In the genomic region with DNA sequence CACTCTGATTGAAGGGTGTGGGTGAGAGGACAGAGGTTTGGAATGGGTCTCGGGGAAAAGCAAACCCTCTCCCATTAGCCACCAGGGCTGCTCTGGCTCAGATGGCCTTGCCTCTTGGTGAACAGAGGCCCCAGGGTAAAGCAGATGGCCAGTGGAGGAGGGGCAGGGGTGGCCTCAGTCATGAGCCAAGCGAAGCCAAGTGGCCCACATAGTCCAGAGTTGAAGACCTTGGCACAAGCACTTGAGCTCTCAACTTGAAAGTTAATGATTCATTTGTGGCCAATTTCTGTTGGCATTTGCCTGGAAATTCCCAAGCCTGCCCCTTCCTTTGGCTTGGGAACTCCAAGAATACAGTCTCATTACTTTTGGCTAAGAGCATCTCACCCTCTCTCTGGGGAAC, we compare ENCODE assay signal across 8 mouse cellular contexts. TPM values are rescaled to one million over a fixed set of nuclear protein-coding genes. Genes with fewer than 3 reads are reported as not detected.
A peak's percentile ranks its signal among the peaks of the same experiment; 100 is the strongest.
DNase-seq lines count a peak whose midpoint lies in the region; ATAC-seq lines count a peak whose summit lies in the region.

No protein-coding gene starts in this region.

- 0 out of 2 replicates have a peak overlapping the region, but pooled peaks have one; percentile 72 for H3K27ac ChIP-seq in heart, embryonic 10.5 days
- H3K27ac ChIP-seq in hindbrain, embryonic 15.5 days (replicated peaks) = peak overlapping the region; percentile 28
- 0 out of 2 replicates have a peak overlapping the region, but pooled peaks have one; percentile 49 for H3K27ac ChIP-seq in midbrain, embryonic 12.5 days (replicated peaks)

- no peak for DNase-seq in heart, embryonic 10.5 days (ENCODE audit: low spot score)
- no peak for DNase-seq in heart, postnatal 25 days (ENCODE audit: low spot score)
- peak; percentile 59 for DNase-seq in right cerebral cortex, adult 18-20 months
- DNase-seq in right cerebral cortex, postnatal 25 days = no peak
- no peak for DNase-seq in B cell, adult 2 months
- no peak for DNase-seq in thymus, postnatal 4 days

- intact Hi-C loops in heart, postnatal 25 days (cut with DNase I) = no loop called here

- H3K4me1 ChIP-seq in heart, embryonic 10.5 days = peaks cover 100% of the 10 kb centered on the region
- H3K4me1 ChIP-seq in hindbrain, embryonic 15.5 days (replicated peaks) = peaks cover 100% of the 10 kb centered on the region
- peaks cover 99% of the 10 kb centered on the region for H3K4me1 ChIP-seq in midbrain, embryonic 12.5 days

- 74% methylated on average over 2 of the region's 2 CpGs for WGBS in heart, embryonic 10.5 days
- 46% methylated on average over 2 of the region's 2 CpGs for WGBS in hindbrain, embryonic 15.5 days
- WGBS in midbrain, embryonic 12.5 days = 66% methylated on average over 2 of the region's 2 CpGs

- H3K27me3 ChIP-seq in heart, embryonic 10.5 days (ENCODE audit: insufficient read depth, poor library complexity, severe bottlenecking) = no peaks in the 10 kb centered on the region
- H3K27me3 ChIP-seq in hindbrain, embryonic 15.5 days = no peaks in the 10 kb centered on the region
- no peaks in the 10 kb centered on the region for H3K27me3 ChIP-seq in midbrain, embryonic 12.5 days

- H3K4me3 ChIP-seq in heart, embryonic 10.5 days = no peak overlapping the region
- no peak overlapping the region for H3K4me3 ChIP-seq in hindbrain, embryonic 15.5 days
- H3K4me3 ChIP-seq in midbrain, embryonic 12.5 days = no peak overlapping the region

- no peak overlapping the region for H3K9ac ChIP-seq in hindbrain, embryonic 15.5 days
- H3K9ac ChIP-seq in midbrain, embryonic 12.5 days (replicated peaks) = 0 out of 2 replicates have a peak overlapping the region, but pooled peaks have one; percentile 28

- no peaks in the 10 kb centered on the region for H3K36me3 ChIP-seq in heart, embryonic 10.5 days
- no peaks in the 10 kb centered on the region for H3K36me3 ChIP-seq in hindbrain, embryonic 15.5 days
- 0 out of 2 replicates have a peak, but pooled peaks cover 5% of the 10 kb centered on the region for H3K36me3 ChIP-seq in midbrain, embryonic 12.5 days

- H3K4me2 ChIP-seq in hindbrain, embryonic 15.5 days = no peak overlapping the region
- no peak overlapping the region for H3K4me2 ChIP-seq in midbrain, embryonic 12.5 days (replicated peaks)

- ATAC-seq in hindbrain, embryonic 15.5 days (ENCODE audit: low FRiP score, low read depth) = no peak
- ATAC-seq in midbrain, embryonic 12.5 days (ENCODE audit: low FRiP score, low read depth) = no peak

- no peaks in the 10 kb centered on the region for H3K9me3 ChIP-seq in heart, embryonic 10.5 days
- H3K9me3 ChIP-seq in hindbrain, embryonic 15.5 days = no peaks in the 10 kb centered on the region
- H3K9me3 ChIP-seq in midbrain, embryonic 12.5 days = no peaks in the 10 kb centered on the region

RNA-seq across cellular contexts. Expression of gene Zmiz1, which starts 37.1 kb away (rescaled TPM):
- 38.1 and 45.8 TPM in 2 replicates for polyA plus RNA-seq in heart, embryonic 10.5 days (2016; fragmentation: Nextera tagmentation; extraction: Ambion mirVana)
- total RNA-seq in heart, postnatal 25 days (2021) = 10 to 100 TPM; 40.2 to 49.9 TPM
- 70.9 and 72.6 TPM in 2 replicates for polyA plus RNA-seq in hindbrain, embryonic 15.5 days (2015; fragmentation: Nextera tagmentation; extraction: Ambion mirVana)
- polyA plus RNA-seq in midbrain, embryonic 12.5 days (2016; fragmentation: Nextera tagmentation; extraction: Ambion mirVana) = 79.4 and 82.5 TPM in 2 replicates
